Mouse (Mus musculus) intestine, embryonic 15.5 days (tissue): ENCODE data around the gene Sugct. TPM values are rescaled to one million over a fixed set of nuclear protein-coding genes. Genes with fewer than 3 reads are reported as not detected.
A peak's percentile ranks its signal among the peaks of the same experiment; 100 is the strongest.

Experiments
- ATAC-seq: fragments of 200-750 bp; cut with Nextera tagmentation; 2 replicates; pipeline ENCODE4 v1.8.0; 2017; ENCODE audit warnings: moderate TSS enrichment, moderate library complexity
- H3K27ac ChIP-seq: fragments of 300-500 bp; sonication (generic); 2 replicates; pipeline ENCODE4 v1.5.1; 2015; ENCODE audit warnings: mild to moderate bottlenecking, inconsistent platforms
- H3K27me3 ChIP-seq: fragments of 300-500 bp; sonication (generic); replicated peaks from 2 replicates; pipeline ENCODE4 v1.6.1; 2015; ENCODE audit warnings: inconsistent platforms
- H3K36me3 ChIP-seq: fragments of 300-500 bp; sonication (generic); 2 replicates; pipeline ENCODE4 v1.6.1; 2015; ENCODE audit warnings: inconsistent platforms
- H3K4me1 ChIP-seq: fragments of 300-500 bp; sonication (generic); replicated peaks from 2 replicates; pipeline ENCODE4 v1.6.1; 2015; ENCODE audit warnings: inconsistent platforms
- H3K4me2 ChIP-seq: fragments of 300-500 bp; sonication (generic); replicated peaks from 2 replicates; pipeline ENCODE4 v1.6.1; 2015; ENCODE audit warnings: mild to moderate bottlenecking, inconsistent platforms
- H3K4me3 ChIP-seq: fragments of 300-500 bp; sonication (generic); replicated peaks from 2 replicates; pipeline ENCODE4 v1.5.1; 2015; ENCODE audit warnings: inconsistent platforms
- H3K9ac ChIP-seq: fragments of 300-500 bp; sonication (generic); 2 replicates; pipeline ENCODE4 v1.6.1; 2015; ENCODE audit warnings: inconsistent platforms
- H3K9me3 ChIP-seq: fragments of 300-500 bp; sonication (generic); 2 replicates; pipeline ENCODE4 v1.6.1; 2016; ENCODE audit warnings: inconsistent platforms
- WGBS: fragments of 180-500 bp; shearing (Covaris S2); methylation state at CpG from one replicate; pipeline ENCODE4 v1.1.7; 2015; 5-methylcytosine and 5-hydroxymethylcytosine counted together
- polyA plus RNA-seq: library from polyadenylated mRNA; unstranded; fragments of >200 nt; fragmentation: Nextera tagmentation; extraction: Ambion mirVana; gene quantifications from 2 replicates; pipeline ENCODE4 v1.2.1, GENCODE M21; 2015

Gene Sugct
- polyA plus RNA-seq, 1 experiment from 2014 or later = 5.3 TPM

DNA sequence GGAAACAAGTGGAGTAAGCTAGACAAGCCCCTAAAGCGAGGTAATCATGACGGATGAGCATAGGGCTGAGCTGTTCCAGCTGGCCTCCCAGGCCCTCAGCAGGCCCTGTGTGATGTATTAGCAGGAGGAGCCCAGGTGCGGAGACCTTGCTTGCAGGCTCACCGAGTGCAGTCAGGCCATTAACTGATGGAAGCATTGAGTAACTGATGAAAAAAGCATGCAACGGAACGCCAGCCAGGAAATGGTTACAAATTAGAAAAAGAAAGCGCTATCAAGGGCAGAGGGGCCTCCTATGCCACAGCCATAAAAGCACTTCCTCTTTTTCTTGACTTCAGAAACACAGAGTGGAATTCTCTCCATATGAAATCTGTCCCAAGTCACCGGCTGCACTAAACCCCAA, 510.1 kb downstream of the Sugct start:
- Histone ChIP-seq H3K27me3 (no peaks in the 10 kb centered on the region), H3K36me3 (no peaks in the 10 kb centered on the region), H3K4me3 (no peak overlapping the region), H3K4me1 (peaks cover 8% of the 10 kb centered on the region), H3K4me2 (0 out of 2 replicates have a peak overlapping the region, but pooled peaks have one; percentile 22), H3K27ac (no peak overlapping the region), H3K9ac (no peak overlapping the region), H3K9me3 (no peaks in the 10 kb centered on the region)
- WGBS = 24% methylated on average over 8 of the region's 8 CpGs
- no peak; the same call in 1 of the 2 replicates for ATAC-seq

GRCm38 (mm10) chr13:17165917-17166316, 529.4 kb downstream of the Sugct start:
- no peaks in the 10 kb centered on the region for H3K4me1 ChIP-seq
- no peaks in the 10 kb centered on the region for H3K36me3 ChIP-seq
- no peak overlapping the region for H3K9ac ChIP-seq
- no peaks in the 10 kb centered on the region for H3K27me3 ChIP-seq
- ATAC-seq = no peak
- H3K4me2 ChIP-seq = no peak overlapping the region
- no peak overlapping the region for H3K27ac ChIP-seq
- H3K4me3 ChIP-seq = no peak overlapping the region
- WGBS = 69% methylated on average over 3 of the region's 3 CpGs
- H3K9me3 ChIP-seq = no peaks in the 10 kb centered on the region

- Histone ChIP-seq H3K4me2 (no peak overlapping the region), H3K27ac (no peak overlapping the region), H3K36me3 (no peaks in the 10 kb centered on the region), H3K4me3 (no peak overlapping the region), H3K4me1 (no peaks in the 10 kb centered on the region), H3K9ac (no peak overlapping the region), H3K27me3 (no peaks in the 10 kb centered on the region), H3K9me3 (no peaks in the 10 kb centered on the region)
- 67% methylated on average over 3 of the region's 3 CpGs for WGBS
- no peak for ATAC-seq
Observed at GRCm38 (mm10) chr13:17164721-17165120, 530.6 kb downstream of the Sugct start.

- no peaks in the 10 kb centered on the region for H3K4me1 ChIP-seq
- no peaks in the 10 kb centered on the region for H3K36me3 ChIP-seq
- no peak overlapping the region for H3K4me2 ChIP-seq
- H3K9me3 ChIP-seq = no peaks in the 10 kb centered on the region
- H3K27me3 ChIP-seq = no peaks in the 10 kb centered on the region
- ATAC-seq = no peak
- no peak overlapping the region for H3K27ac ChIP-seq
- no peak overlapping the region for H3K4me3 ChIP-seq
- no peak overlapping the region for H3K9ac ChIP-seq
Observed at GRCm38 (mm10) chr13:17146441-17146992, 548.8 kb downstream of the Sugct start.

GRCm38 (mm10) chr13:17116073-17116472, 579.3 kb downstream of the Sugct start:
- H3K27ac ChIP-seq = no peak overlapping the region
- no peaks in the 10 kb centered on the region for H3K4me1 ChIP-seq
- no peaks in the 10 kb centered on the region for H3K36me3 ChIP-seq
- no peaks in the 10 kb centered on the region for H3K27me3 ChIP-seq
- H3K4me2 ChIP-seq = no peak overlapping the region
- no peaks in the 10 kb centered on the region for H3K9me3 ChIP-seq
- no peak for ATAC-seq
- H3K4me3 ChIP-seq = no peak overlapping the region
- no peak overlapping the region for H3K9ac ChIP-seq
- 53% methylated on average over 3 of the region's 3 CpGs for WGBS

DNA sequence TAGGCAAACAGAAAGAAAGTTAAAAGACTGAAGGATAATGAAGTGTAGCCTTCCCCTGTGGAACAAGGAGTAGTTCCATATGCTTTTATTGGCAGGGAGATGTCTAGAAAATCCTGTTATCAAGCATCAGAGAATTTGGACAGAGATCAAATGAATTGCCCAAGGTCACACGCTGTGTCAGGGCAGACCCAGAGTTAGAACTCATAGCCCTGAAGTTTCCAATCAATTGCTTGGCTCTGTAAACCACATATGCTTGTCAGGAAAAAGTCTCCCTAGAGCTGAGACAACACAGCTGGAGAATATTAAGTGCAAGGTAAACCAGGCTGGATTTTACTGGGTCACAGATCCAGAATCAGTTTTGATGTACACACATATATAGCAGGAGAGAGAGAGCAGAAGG, 593.0 kb downstream of the Sugct start:
- no peak overlapping the region for H3K4me3 ChIP-seq
- no peak for ATAC-seq

DNA sequence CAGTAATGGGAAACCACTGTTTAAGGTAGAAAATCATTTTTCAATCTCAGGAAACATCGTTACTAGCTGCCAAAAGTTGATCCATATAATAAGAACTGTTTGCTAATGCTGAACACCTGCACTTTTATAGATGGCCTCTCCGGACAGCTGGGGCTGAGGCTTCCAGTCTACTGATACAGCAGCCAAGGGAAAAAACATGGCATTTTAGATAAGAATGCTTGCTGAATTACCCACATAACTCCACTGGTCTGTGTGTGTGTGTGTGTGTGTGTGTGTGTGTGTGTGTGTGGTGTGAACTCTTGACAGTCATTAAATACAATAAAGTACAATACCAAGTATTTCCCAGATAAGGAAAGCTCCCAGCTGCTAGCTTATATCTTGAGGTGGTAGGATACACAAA, 608.8 kb downstream of the Sugct start:
- peak; percentile 67 for ATAC-seq

More for the DNA sequence above, 593.0 kb downstream of the Sugct start:
- H3K9me3 ChIP-seq = no peaks in the 10 kb centered on the region
- H3K27ac ChIP-seq = no peak overlapping the region
- 86% methylated on average over 1 of the region's 1 CpGs for WGBS
- no peak overlapping the region for H3K4me2 ChIP-seq
- no peaks in the 10 kb centered on the region for H3K27me3 ChIP-seq
- H3K4me1 ChIP-seq = no peaks in the 10 kb centered on the region
- H3K9ac ChIP-seq = no peak overlapping the region
- H3K36me3 ChIP-seq = no peaks in the 10 kb centered on the region

DNA sequence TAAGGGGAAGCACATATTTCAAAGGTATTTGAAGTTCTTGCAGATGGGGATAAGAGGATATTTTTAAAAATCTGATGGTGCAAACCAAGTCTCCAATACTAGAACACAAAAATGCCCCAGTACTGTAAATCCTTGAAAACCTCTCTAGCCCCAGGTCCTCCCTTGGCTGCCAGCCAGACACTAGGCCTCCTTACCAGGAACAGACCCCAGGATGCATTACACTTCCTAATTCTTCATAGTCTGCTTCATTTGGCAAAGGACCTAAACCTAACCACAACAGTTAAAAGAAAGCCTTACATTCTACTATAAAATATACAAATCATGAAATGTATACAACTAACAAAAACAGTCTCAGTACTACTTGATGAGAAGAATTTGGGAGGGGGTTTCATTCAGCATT, 609.2 kb downstream of the Sugct start:
- H3K36me3 ChIP-seq = no peaks in the 10 kb centered on the region
- no peak overlapping the region for H3K9ac ChIP-seq
- no peak overlapping the region for H3K27ac ChIP-seq
- no peaks in the 10 kb centered on the region for H3K4me1 ChIP-seq
- H3K27me3 ChIP-seq = no peaks in the 10 kb centered on the region
- ATAC-seq = peak; percentile 58
- no peaks in the 10 kb centered on the region for H3K9me3 ChIP-seq
- H3K4me2 ChIP-seq = no peak overlapping the region
- H3K4me3 ChIP-seq = no peak overlapping the region

More for the DNA sequence above, 608.8 kb downstream of the Sugct start:
- Histone ChIP-seq H3K9me3 (no peaks in the 10 kb centered on the region), H3K27me3 (no peaks in the 10 kb centered on the region), H3K4me3 (no peak overlapping the region), H3K36me3 (no peaks in the 10 kb centered on the region), H3K9ac (no peak overlapping the region), H3K4me2 (no peak overlapping the region), H3K27ac (no peak overlapping the region), H3K4me1 (no peaks in the 10 kb centered on the region)
- 19% methylated on average over 2 of the region's 2 CpGs for WGBS

- no peaks in the 10 kb centered on the region for H3K27me3 ChIP-seq
- no peak overlapping the region for H3K27ac ChIP-seq
- H3K36me3 ChIP-seq = no peaks in the 10 kb centered on the region
- WGBS = 54% methylated on average over 6 of the region's 6 CpGs
- no peak for ATAC-seq
- no peak overlapping the region for H3K4me2 ChIP-seq
- H3K9me3 ChIP-seq = no peaks in the 10 kb centered on the region
- no peak overlapping the region for H3K9ac ChIP-seq
- no peaks in the 10 kb centered on the region for H3K4me1 ChIP-seq
- H3K4me3 ChIP-seq = no peak overlapping the region
Observed at GRCm38 (mm10) chr13:17084946-17085852, 610.2 kb downstream of the Sugct start.

- WGBS = 71% methylated on average over 2 of the region's 2 CpGs
- H3K27me3 ChIP-seq = no peaks in the 10 kb centered on the region
Observed at GRCm38 (mm10) chr13:17081618-17082017, 613.7 kb downstream of the Sugct start.

DNA sequence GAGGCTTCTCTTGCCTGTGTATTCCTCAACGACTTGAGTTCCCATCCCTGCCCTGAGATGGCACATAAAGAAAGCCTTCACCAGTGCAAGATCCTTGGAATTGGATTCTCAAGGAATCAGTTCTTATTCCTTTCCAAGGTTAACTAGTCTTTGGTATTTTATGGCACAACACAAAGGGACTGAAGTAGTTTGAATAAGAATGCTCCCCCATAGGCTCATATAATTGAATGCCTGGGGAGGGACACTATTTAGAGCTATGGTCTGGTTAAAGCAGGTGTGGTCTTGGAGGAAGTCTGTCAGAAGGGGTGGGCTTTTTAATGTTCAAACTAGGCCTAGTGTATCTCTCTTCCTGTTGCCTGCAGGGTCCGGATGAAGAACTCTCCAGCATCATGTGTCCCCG, 629.8 kb downstream of the Sugct start:
- no peak overlapping the region for H3K4me3 ChIP-seq
- no peak overlapping the region for H3K4me2 ChIP-seq
- H3K36me3 ChIP-seq = no peaks in the 10 kb centered on the region
- no peaks in the 10 kb centered on the region for H3K9me3 ChIP-seq
- no peak overlapping the region for H3K9ac ChIP-seq
- no peak overlapping the region for H3K27ac ChIP-seq
- 72% methylated on average over 3 of the region's 3 CpGs for WGBS
- ATAC-seq = no peak
- H3K27me3 ChIP-seq = no peaks in the 10 kb centered on the region
- H3K4me1 ChIP-seq = no peaks in the 10 kb centered on the region

More at GRCm38 (mm10) chr13:17081618-17082017, 613.7 kb downstream of the Sugct start:
- H3K4me1 ChIP-seq = no peaks in the 10 kb centered on the region
- no peak for ATAC-seq
- H3K9me3 ChIP-seq = no peaks in the 10 kb centered on the region
- no peak overlapping the region for H3K9ac ChIP-seq
- H3K4me2 ChIP-seq = no peak overlapping the region
- H3K27ac ChIP-seq = no peak overlapping the region
- H3K4me3 ChIP-seq = no peak overlapping the region
- H3K36me3 ChIP-seq = no peaks in the 10 kb centered on the region

- Histone ChIP-seq H3K4me2 (no peak overlapping the region), H3K9me3 (no peaks in the 10 kb centered on the region), H3K4me1 (no peaks in the 10 kb centered on the region), H3K36me3 (no peaks in the 10 kb centered on the region), H3K27me3 (no peaks in the 10 kb centered on the region), H3K9ac (no peak overlapping the region), H3K27ac (no peak overlapping the region), H3K4me3 (no peak overlapping the region)
- ATAC-seq = no peak
- WGBS = 89% methylated on average over 2 of the region's 2 CpGs
Observed at GRCm38 (mm10) chr13:17056650-17057049, 638.7 kb downstream of the Sugct start.
